Mouse (Mus musculus): ENCODE measurements around the gene Yif1a. TPM values are rescaled to one million over a fixed set of nuclear protein-coding genes. Genes with fewer than 3 reads are reported as not detected.
"Not testable (repeated sequence)": the region's sequence is repeated elsewhere in the genome, so short reads cannot be mapped to it uniquely, and the experiment has no call there.

The Yif1a gene
- polyA plus RNA-seq, 1 experiment from 2014 or later = 82.0 TPM

DNA sequence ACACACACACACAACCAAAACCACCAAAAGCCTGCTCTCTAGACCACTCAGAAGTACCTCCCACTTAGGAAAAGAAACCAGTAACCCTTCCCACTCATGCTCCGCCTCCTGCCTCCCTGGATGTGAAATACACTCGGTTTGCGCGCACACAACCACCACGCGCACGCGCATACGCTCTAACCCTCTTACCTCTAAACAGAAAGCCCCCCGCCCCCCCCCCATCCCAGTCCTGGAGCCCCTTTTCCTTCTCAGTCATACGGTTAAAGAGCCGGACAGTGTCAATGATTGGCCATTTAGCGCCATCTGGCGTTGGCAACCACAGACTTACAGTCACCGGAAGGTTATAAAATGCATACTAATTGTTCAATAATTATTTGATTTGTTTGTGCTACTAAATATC lies 15.3 kb upstream of the Yif1a start:
- Histone ChIP-seq H3K4me2 (peak overlapping the region; percentile 94), H3K4me1 (replicated peaks) (peaks cover 40% of the 10 kb centered on the region), H3K4me3 (peak overlapping the region; percentile 51), H3K36me3 (no peaks in the 10 kb centered on the region), H3K9ac (no peak overlapping the region), H3K9me3 (replicated peaks) (no peaks in the 10 kb centered on the region), H3K27ac (peak overlapping the region; percentile 67; the same call in 1 of the 2 replicates), H3K27me3 (peaks cover 39% of the 10 kb centered on the region)
- no peak for ATAC-seq (replicated peaks; ENCODE audit: insufficient number of reproducible peaks, insufficient read depth, low FRiP score, low read depth)
- WGBS = 1% methylated on average over 15 of the region's 15 CpGs

- WGBS = 33% methylated on average over 5 of the region's 5 CpGs
Observed at GRCm38 (mm10) chr19:5073518-5073917, 14.8 kb upstream of the Yif1a start.

DNA sequence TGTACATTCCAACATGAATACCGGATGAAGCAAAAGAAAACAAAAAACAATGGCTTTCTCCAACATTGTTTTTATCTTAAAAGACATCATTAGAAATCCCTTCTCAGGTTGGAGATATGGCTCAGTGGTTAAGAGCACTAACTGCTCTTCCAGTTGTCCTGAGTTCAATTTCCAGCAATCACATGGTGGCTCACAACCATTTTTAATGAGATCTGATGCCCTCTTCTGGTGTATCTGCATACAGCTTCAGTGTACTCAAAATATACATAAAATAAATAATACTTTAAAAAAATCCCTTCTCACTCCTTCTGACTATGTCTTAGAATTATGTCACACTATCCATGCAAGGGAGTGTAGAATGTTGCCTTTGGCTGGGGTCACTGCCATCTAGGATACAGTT lies 9.1 kb upstream of the Yif1a start:
- WGBS = 85% methylated on average over 1 of the region's 1 CpGs
- H3K4me3 ChIP-seq = no peak overlapping the region
- H3K9me3 ChIP-seq (replicated peaks) = no peaks in the 10 kb centered on the region
- no peak for ATAC-seq (replicated peaks; ENCODE audit: insufficient number of reproducible peaks, insufficient read depth, low FRiP score, low read depth)
- H3K36me3 ChIP-seq = no peaks in the 10 kb centered on the region
- no peak overlapping the region for H3K27ac ChIP-seq
- no peak overlapping the region for H3K4me2 ChIP-seq
- H3K4me1 ChIP-seq (replicated peaks) = no peaks in the 10 kb centered on the region
- H3K27me3 ChIP-seq = peaks cover 62% of the 10 kb centered on the region
- no peak overlapping the region for H3K9ac ChIP-seq

More at GRCm38 (mm10) chr19:5073518-5073917, 14.8 kb upstream of the Yif1a start:
- no peak overlapping the region; the same call in 1 of the 2 replicates for H3K4me3 ChIP-seq
- ATAC-seq (replicated peaks; ENCODE audit: insufficient number of reproducible peaks, insufficient read depth, low FRiP score, low read depth) = no peak
- no peaks in the 10 kb centered on the region for H3K36me3 ChIP-seq
- no peaks in the 10 kb centered on the region for H3K9me3 ChIP-seq (replicated peaks)
- peaks cover 41% of the 10 kb centered on the region for H3K27me3 ChIP-seq
- no peak overlapping the region for H3K4me2 ChIP-seq
- no peak overlapping the region for H3K9ac ChIP-seq
- no peak overlapping the region for H3K27ac ChIP-seq
- peaks cover 35% of the 10 kb centered on the region for H3K4me1 ChIP-seq (replicated peaks)

DNA sequence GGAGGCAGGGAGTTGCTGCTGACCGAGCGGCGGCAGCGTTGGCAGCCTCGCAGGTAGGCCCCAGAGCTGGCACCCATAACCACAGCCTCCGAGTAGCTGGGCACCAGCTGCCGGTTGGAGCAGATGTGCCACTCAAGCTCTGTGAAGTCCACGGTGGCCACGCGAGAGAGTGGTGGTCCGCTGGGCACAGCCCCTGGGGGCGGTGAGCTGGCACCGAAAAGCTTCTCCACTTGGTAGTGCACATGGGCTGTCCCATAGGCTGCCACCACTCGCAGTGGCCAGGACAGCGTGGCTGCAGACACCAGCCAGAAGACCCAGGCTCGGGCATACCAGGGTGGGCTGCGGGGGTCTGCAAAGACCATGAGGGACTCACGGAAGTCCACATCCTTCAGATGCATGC lies 6.3 kb upstream of the Yif1a start:
- Histone ChIP-seq H3K4me2 (no peak overlapping the region), H3K27me3 (peaks cover 78% of the 10 kb centered on the region), H3K4me3 (no peak overlapping the region), H3K36me3 (no peaks in the 10 kb centered on the region), H3K9ac (no peak overlapping the region), H3K27ac (no peak overlapping the region), H3K9me3 (replicated peaks) (no peaks in the 10 kb centered on the region), H3K4me1 (replicated peaks) (peaks cover 13% of the 10 kb centered on the region)
- 64% methylated on average over 18 of the region's 18 CpGs for WGBS
- no peak for ATAC-seq (replicated peaks; ENCODE audit: insufficient number of reproducible peaks, insufficient read depth, low FRiP score, low read depth)

DNA sequence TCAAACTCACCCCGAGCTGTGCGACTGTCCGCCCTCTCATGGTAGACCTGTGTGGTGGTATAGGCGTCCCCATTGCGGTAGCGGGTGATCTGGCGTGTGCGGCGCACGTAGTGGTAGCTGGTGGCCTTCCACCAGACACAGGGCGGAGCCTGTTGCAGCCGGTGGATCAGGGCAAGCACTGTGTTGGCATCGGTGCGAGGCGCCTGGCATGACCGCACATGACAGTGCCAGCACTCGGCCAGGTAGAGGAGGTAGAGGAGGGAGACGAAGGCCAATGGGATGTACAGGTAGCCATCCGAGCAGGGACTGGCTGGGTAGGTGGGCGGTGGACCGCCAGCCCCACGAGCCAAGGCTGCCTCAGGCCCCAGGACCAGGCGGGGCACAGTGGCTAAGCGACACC lies 5.7 kb upstream of the Yif1a start:
- 64% methylated on average over 24 of the region's 24 CpGs for WGBS
- no peak for ATAC-seq (replicated peaks; ENCODE audit: insufficient number of reproducible peaks, insufficient read depth, low FRiP score, low read depth)
- Histone ChIP-seq H3K4me1 (replicated peaks) (peaks cover 18% of the 10 kb centered on the region), H3K4me3 (no peak overlapping the region), H3K4me2 (no peak overlapping the region), H3K27ac (no peak overlapping the region), H3K9me3 (replicated peaks) (no peaks in the 10 kb centered on the region), H3K27me3 (peaks cover 78% of the 10 kb centered on the region), H3K9ac (no peak overlapping the region), H3K36me3 (no peaks in the 10 kb centered on the region)

DNA sequence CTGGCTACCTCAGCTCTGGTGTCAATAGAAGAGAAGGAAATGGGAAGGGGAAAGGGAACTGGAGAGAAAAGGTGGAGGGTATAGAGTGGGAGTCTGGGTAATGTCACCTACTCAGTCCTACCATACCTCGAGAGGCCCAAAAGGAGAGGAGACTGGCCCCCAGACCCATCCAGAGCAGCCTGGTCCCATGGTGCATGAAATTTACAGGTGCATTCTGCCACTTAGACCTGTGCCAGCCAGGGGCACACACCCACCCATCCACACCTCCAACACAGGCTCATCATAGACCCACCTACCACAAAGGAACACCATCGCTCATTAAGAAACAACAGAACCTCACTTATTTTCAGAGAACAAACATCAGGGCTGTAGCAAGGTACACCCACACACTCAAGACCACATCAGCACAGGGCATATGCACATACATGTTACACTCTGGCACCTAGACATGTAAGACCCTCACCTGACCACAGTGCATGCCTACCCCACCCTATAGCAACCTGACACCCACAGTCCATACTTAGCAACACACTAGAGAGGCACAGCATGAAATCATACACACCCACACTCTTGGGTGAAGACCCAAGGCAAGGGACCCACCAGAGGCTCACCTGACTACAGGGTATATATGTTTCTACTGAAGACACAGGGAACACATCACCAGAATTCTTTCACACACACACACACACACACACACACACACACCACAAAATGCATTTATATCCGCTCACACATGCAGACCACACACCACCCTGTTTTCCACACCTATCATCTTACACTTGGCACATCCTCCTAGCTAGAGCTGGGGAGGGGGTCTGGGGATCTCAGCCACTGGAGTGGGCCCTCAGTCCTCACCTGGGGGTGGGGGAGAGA lies 4.1 kb upstream of the Yif1a start:
- Histone ChIP-seq H3K9ac (no peak overlapping the region), H3K4me2 (peak overlapping the region; percentile 94), H3K4me1 (replicated peaks) (peaks cover 25% of the 10 kb centered on the region), H3K27ac (no peak overlapping the region), H3K36me3 (no peaks in the 10 kb centered on the region), H3K27me3 (peaks cover 74% of the 10 kb centered on the region), H3K9me3 (replicated peaks) (no peaks in the 10 kb centered on the region), H3K4me3 (peak overlapping the region; percentile 60; the same call in 1 of the 2 replicates)
- no peak for ATAC-seq (replicated peaks; ENCODE audit: insufficient number of reproducible peaks, insufficient read depth, low FRiP score, low read depth)
- 47% methylated on average over 3 of the region's 3 CpGs for WGBS

GRCm38 (mm10) chr19:5084834-5085144 lies 3.5 kb upstream of the Yif1a start:
- 3% methylated on average over 15 of the region's 15 CpGs for WGBS
- no peak for ATAC-seq (replicated peaks; ENCODE audit: insufficient number of reproducible peaks, insufficient read depth, low FRiP score, low read depth)

GRCm38 (mm10) chr19:5085145-5085863 lies 3.0 kb upstream of the Yif1a start, which contains the start of gene Tmem151a:
Gene Tmem151a, minus strand, starts transcription at chr19:5085531.
- Histone ChIP-seq H3K4me2 (peak within 1 kb of the TSS; percentile 94), H3K36me3 (0 out of 2 replicates have a peak, but pooled peaks cover under 1% of the 10 kb centered on the region), H3K4me1 (replicated peaks) (peaks cover 29% of the 10 kb centered on the region), H3K9me3 (replicated peaks) (no peaks in the 10 kb centered on the region), H3K4me3 (peak within 1 kb of the TSS; percentile 60), H3K27me3 (peaks cover 63% of the 10 kb centered on the region), H3K9ac (peak within 1 kb of the TSS; percentile 60), H3K27ac (no peak within 1 kb of the TSS)
- no peak for ATAC-seq (replicated peaks; ENCODE audit: insufficient number of reproducible peaks, insufficient read depth, low FRiP score, low read depth)
- under 1% methylated on average over 69 of the region's 69 CpGs for WGBS

More at GRCm38 (mm10) chr19:5084834-5085144, 3.5 kb upstream of the Yif1a start:
- Histone ChIP-seq H3K4me3 (peak overlapping the region; percentile 60), H3K9ac (peak overlapping the region; percentile 60; the same call in 1 of the 2 replicates), H3K27me3 (peaks cover 68% of the 10 kb centered on the region), H3K36me3 (no peaks in the 10 kb centered on the region), H3K27ac (no peak overlapping the region), H3K4me2 (peak overlapping the region; percentile 94), H3K4me1 (replicated peaks) (peaks cover 29% of the 10 kb centered on the region), H3K9me3 (replicated peaks) (no peaks in the 10 kb centered on the region)

GRCm38 (mm10) chr19:5086533-5086932 lies 1.8 kb upstream of the Yif1a start:
- ATAC-seq (replicated peaks; ENCODE audit: insufficient number of reproducible peaks, insufficient read depth, low FRiP score, low read depth); H3K4me2 ChIP-seq; H3K27ac ChIP-seq; H3K9ac ChIP-seq; H3K4me3 ChIP-seq; H3K9me3 ChIP-seq (replicated peaks): not testable (repeated sequence)
- WGBS = 52% methylated on average over 4 of the region's 4 CpGs
- peaks cover 51% of the 10 kb centered on the region for H3K27me3 ChIP-seq
- H3K36me3 ChIP-seq = peaks cover 11% of the 10 kb centered on the region
- H3K4me1 ChIP-seq (replicated peaks) = peaks cover 29% of the 10 kb centered on the region

- ATAC-seq (replicated peaks; ENCODE audit: insufficient number of reproducible peaks, insufficient read depth, low FRiP score, low read depth) = no peak
- Histone ChIP-seq H3K27me3 (peaks cover 23% of the 10 kb centered on the region), H3K27ac (no peak overlapping the region)
Observed at GRCm38 (mm10) chr19:5089324-5089723, 986 bp downstream of the Yif1a start.

DNA sequence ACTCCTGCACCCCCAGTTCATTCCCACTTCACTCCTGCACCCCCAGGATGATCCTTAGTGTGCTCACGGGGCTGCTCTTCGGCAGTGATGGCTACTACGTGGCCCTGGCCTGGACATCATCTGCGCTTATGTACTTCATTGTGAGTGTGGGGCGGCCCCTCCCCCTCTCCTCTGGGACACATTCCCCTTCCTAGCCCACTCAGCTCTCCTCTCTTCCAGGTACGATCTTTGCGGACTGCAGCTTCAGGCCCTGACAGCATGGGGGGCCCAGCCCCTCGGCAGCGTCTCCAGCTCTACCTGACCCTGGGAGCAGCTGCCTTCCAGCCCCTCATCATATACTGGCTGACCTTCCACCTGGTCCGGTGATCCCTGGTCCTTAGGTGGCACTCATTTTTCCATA lies 3.7 kb downstream of the Yif1a start:
- no peak for ATAC-seq (replicated peaks; ENCODE audit: insufficient number of reproducible peaks, insufficient read depth, low FRiP score, low read depth)
- no peak overlapping the region for H3K4me2 ChIP-seq
- no peak overlapping the region for H3K4me3 ChIP-seq
- 85% methylated on average over 10 of the region's 10 CpGs for WGBS
- H3K27ac ChIP-seq = no peak overlapping the region
- peaks cover 26% of the 10 kb centered on the region for H3K36me3 ChIP-seq
- H3K4me1 ChIP-seq (replicated peaks) = peaks cover 45% of the 10 kb centered on the region
- peaks cover 14% of the 10 kb centered on the region; the same call in 1 of the 2 replicates for H3K27me3 ChIP-seq
- H3K9me3 ChIP-seq (replicated peaks) = no peaks in the 10 kb centered on the region
- no peak overlapping the region for H3K9ac ChIP-seq

More at GRCm38 (mm10) chr19:5089324-5089723, 986 bp downstream of the Yif1a start:
- H3K4me1 ChIP-seq (replicated peaks) = peaks cover 35% of the 10 kb centered on the region
- peak overlapping the region; percentile 82 for H3K4me2 ChIP-seq
- H3K4me3 ChIP-seq = peak overlapping the region; percentile 71
- peaks cover 26% of the 10 kb centered on the region for H3K36me3 ChIP-seq
- WGBS = 88% methylated on average over 4 of the region's 4 CpGs
- H3K9ac ChIP-seq = peak overlapping the region; percentile 74; the same call in 1 of the 2 replicates
- H3K9me3 ChIP-seq (replicated peaks) = no peaks in the 10 kb centered on the region
